Comparison of ENCODE assay signal across 18 mouse cellular contexts in the genomic region with DNA sequence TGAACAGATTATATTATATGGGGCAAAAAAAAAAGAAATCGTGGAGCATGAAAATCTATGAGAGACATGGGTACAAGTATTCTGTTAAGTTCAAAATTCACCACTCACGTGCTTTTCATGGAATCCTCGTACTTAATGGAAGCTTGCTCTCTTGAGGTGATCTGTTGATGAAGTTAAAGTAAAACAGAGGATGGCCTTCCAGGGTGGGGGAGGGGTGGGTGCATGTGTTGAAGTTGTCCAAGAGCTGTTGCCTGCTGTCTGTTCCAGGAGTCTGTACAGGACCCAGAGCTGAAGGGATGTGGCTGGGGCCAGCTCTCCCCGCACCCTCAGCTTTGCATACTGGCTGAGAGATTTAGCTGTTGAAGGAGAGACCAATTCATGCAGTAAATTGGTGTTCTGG. TPM values are rescaled to one million over a fixed set of nuclear protein-coding genes. Genes with fewer than 3 reads are reported as not detected.
"Had no signal": no experiment of that assay in that cellular context is flagged by ENCODE, and none has a peak within 500 bp of the region (broad histone marks: within the 10 kb centered on the region; RNA-seq: fewer than 3 reads in every experiment).

No protein-coding gene starts in this region.

- H3K4me2 ChIP-seq: intestine, embryonic 15.5 days; limb, embryonic 12.5 days; limb, embryonic 15.5 days; liver, embryonic 11.5 days; lung, embryonic 14.5 days; midbrain, embryonic 12.5 days; midbrain, embryonic 15.5 days; neural tube, embryonic 13.5 days had no signal

- H3K27ac ChIP-seq: intestine, embryonic 15.5 days; kidney, postnatal 0 days; limb, embryonic 12.5 days; limb, embryonic 15.5 days; liver, embryonic 14.5 days; macrophage; midbrain, embryonic 12.5 days; midbrain, embryonic 15.5 days; neural tube, embryonic 13.5 days had no signal

- H3K4me1 ChIP-seq: intestine, embryonic 15.5 days had no signal

- H3K9me3 ChIP-seq: intestine, embryonic 15.5 days; limb, embryonic 12.5 days; limb, embryonic 15.5 days; midbrain, embryonic 12.5 days; midbrain, embryonic 15.5 days; neural tube, embryonic 13.5 days had no signal

- H3K9ac ChIP-seq: intestine, embryonic 15.5 days; limb, embryonic 12.5 days; limb, embryonic 15.5 days; liver, embryonic 14.5 days; liver, postnatal 0 days; lung, embryonic 14.5 days; midbrain, embryonic 12.5 days; midbrain, embryonic 15.5 days; neural tube, embryonic 13.5 days had no signal

- DNase-seq: left cerebral cortex, postnatal 4 days; liver, postnatal 0 days; lung, embryonic 14.5 days; retina, postnatal 1 day; thymus, adult 18-20 months; thymus, postnatal 36 days had no signal

- H3K4me3 ChIP-seq: intestine, embryonic 15.5 days; limb, embryonic 12.5 days; limb, embryonic 15.5 days; midbrain, embryonic 12.5 days; midbrain, embryonic 15.5 days; myocyte; neural tube, embryonic 13.5 days had no signal

- H3K36me3 ChIP-seq: intestine, embryonic 15.5 days; limb, embryonic 12.5 days; limb, embryonic 15.5 days; midbrain, embryonic 12.5 days; midbrain, embryonic 15.5 days; neural tube, embryonic 13.5 days had no signal

- H3K27me3 ChIP-seq: intestine, embryonic 15.5 days; limb, embryonic 12.5 days; limb, embryonic 15.5 days; midbrain, embryonic 12.5 days; midbrain, embryonic 15.5 days; neural tube, embryonic 13.5 days had no signal

- ATAC-seq: intestine, embryonic 15.5 days; liver, postnatal 0 days; lung, postnatal 0 days; midbrain, embryonic 15.5 days had no signal

RNA-seq across cellular contexts. Expression of gene Xylt1, which starts 45.6 kb away (rescaled TPM):
- polyA plus RNA-seq: myocyte had no signal
